Mouse (Mus musculus): ENCODE results near the gene Foxc1. TPM values are rescaled to one million over a fixed set of nuclear protein-coding genes. Genes with fewer than 3 reads are reported as not detected.

The Foxc1 gene
- polyA plus RNA-seq, 1 experiment = 6.3 TPM

DNA sequence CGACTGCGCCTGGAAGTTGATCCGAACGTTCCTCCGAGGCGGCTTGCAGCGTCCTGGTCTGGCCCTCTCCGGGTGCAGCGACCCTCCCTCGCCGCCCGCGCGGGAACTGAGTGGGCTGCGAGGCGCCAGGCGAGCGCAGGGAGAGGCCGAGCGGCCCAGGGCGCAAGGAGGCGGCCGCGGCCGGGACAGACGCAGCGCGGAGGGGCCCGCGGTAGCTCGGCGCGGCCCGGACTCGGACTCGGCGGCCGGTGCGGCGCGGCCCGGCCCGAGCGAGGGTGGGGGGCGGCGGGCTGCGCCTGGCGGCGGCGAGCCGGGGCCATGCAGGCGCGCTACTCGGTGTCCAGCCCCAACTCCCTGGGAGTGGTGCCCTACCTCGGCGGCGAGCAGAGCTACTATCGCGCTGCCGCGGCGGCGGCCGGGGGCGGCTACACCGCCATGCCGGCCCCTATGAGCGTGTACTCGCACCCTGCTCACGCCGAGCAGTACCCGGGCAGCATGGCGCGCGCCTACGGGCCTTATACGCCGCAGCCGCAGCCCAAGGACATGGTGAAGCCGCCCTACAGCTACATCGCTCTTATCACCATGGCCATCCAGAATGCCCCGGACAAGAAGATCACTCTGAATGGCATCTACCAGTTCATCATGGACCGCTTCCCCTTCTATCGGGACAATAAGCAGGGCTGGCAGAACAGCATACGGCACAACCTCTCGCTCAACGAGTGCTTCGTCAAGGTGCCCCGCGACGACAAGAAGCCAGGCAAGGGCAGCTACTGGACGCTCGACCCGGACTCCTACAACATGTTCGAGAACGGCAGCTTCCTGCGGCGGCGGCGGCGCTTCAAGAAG is 680 bp downstream of the Foxc1 start:
- peak; percentile 52 for DNase-seq (ENCODE audit: low read depth)
- no peak for TF ChIP-seq CTCF (IDR thresholded peaks at IDR 0.05; ENCODE audit: borderline replicate concordance, extremely low read depth, insufficient read depth, insufficient read length)
- no peak for TF ChIP-seq POLR2A (IDR thresholded peaks at IDR 0.05; ENCODE audit: borderline replicate concordance, extremely low read depth, insufficient read depth, insufficient read length, poor library complexity, severe bottlenecking)

DNA sequence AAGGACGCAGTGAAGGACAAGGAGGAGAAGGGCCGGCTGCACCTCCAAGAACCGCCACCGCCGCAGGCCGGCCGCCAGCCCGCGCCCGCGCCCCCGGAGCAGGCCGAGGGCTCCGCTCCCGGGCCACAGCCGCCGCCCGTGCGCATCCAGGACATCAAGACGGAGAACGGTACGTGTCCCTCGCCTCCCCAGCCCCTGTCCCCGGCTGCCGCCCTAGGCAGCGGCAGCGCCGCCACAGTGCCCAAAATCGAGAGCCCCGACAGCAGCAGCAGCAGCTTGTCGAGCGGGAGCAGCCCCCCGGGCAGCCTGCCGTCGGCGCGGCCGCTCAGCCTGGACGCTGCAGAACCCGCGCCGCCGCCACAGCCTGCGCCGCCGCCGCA is 1.3 kb downstream of the Foxc1 start:
- TF ChIP-seq CTCF (IDR thresholded peaks at IDR 0.05; ENCODE audit: borderline replicate concordance, extremely low read depth, insufficient read depth, insufficient read length) (no peak), POLR2A (IDR thresholded peaks at IDR 0.05; ENCODE audit: borderline replicate concordance, extremely low read depth, insufficient read depth, insufficient read length, poor library complexity, severe bottlenecking) (no peak)
- DNase-seq (ENCODE audit: low read depth) = no peak

DNA sequence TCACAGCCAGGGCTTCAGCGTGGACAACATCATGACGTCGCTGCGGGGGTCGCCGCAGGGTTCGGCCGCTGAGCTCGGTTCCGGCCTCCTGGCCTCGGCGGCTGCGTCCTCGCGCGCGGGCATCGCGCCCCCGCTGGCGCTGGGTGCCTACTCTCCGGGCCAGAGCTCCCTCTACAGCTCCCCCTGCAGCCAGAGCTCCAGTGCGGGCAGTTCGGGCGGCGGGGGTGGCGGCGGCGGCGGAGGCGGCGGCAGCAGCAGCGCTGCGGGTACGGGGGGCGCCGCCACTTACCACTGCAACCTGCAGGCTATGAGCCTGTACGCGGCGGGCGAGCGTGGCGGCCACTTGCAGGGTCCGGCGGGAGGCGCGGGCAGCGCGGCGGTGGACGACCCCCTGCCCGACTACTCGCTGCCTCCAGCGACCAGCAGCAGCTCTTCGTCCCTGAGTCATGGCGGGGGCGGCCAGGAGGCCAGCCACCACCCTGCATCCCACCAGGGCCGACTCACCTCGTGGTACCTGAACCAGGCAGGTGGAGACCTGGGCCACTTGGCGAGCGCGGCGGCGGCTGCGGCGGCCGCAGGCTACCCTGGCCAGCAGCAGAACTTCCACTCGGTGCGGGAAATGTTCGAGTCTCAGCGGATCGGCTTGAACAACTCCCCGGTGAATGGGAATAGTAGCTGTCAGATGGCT is 1.8 kb downstream of the Foxc1 start:
- DNase-seq (ENCODE audit: low read depth) = no peak
- no peak for TF ChIP-seq CTCF (IDR thresholded peaks at IDR 0.05; ENCODE audit: borderline replicate concordance, extremely low read depth, insufficient read depth, insufficient read length)
- no peak for TF ChIP-seq POLR2A (IDR thresholded peaks at IDR 0.05; ENCODE audit: borderline replicate concordance, extremely low read depth, insufficient read depth, insufficient read length, poor library complexity, severe bottlenecking)

DNA sequence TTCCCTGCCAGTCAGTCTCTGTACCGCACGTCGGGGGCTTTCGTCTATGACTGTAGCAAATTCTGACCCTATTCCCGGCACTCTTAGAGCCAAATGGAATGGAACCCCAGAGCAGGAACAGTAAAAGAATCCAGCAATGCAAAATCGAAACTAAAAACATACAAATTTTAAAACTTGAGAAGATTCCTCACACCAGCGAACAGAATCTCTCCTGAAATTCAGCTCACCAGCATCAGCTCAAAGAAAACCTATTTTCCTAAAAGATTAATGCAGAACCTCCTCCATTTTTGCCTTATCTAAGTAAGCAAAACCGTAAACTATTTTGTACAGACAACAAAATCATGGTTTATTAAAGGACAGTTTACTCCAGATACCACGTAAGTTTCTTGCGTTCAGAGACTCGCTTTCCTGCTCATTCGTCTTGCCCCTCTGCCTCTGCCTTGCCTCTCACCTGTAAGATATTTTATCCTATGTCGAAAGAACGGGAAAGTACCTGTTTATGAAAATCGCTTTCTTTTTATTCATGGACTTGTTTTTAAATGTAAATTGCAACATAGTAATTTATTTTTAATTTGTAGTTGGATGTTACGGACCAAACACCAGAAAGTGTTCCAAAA is 2.5 kb downstream of the Foxc1 start:
- peak; percentile 39 for DNase-seq (ENCODE audit: low read depth)
- TF ChIP-seq POLR2A (IDR thresholded peaks at IDR 0.05; ENCODE audit: borderline replicate concordance, extremely low read depth, insufficient read depth, insufficient read length, poor library complexity, severe bottlenecking) (no peak), CTCF (IDR thresholded peaks at IDR 0.05; ENCODE audit: borderline replicate concordance, extremely low read depth, insufficient read depth, insufficient read length) (no peak)

DNA sequence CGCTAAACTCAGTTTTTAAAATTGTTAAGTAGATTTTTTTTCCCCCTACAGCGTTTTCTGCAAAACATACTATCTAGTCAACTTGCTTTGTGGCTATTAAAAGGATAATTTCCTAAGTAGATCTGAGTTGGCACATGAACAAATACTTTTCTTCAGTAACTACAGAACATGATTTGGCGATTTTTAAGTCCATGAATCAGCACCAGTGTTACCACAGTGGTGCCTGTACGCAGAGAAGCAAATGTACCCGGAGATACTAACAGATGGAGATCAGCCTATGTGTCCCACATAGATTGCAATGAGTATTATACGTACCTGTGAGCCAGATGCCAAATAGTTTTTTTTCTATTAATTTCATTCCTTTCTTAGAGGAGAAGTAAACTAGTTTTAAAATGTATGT is 3.3 kb downstream of the Foxc1 start:
- TF ChIP-seq CTCF (IDR thresholded peaks at IDR 0.05; ENCODE audit: borderline replicate concordance, extremely low read depth, insufficient read depth, insufficient read length) = no peak
- no peak for TF ChIP-seq POLR2A (IDR thresholded peaks at IDR 0.05; ENCODE audit: borderline replicate concordance, extremely low read depth, insufficient read depth, insufficient read length, poor library complexity, severe bottlenecking)
- peak; percentile 58 for DNase-seq (ENCODE audit: low read depth)

DNA sequence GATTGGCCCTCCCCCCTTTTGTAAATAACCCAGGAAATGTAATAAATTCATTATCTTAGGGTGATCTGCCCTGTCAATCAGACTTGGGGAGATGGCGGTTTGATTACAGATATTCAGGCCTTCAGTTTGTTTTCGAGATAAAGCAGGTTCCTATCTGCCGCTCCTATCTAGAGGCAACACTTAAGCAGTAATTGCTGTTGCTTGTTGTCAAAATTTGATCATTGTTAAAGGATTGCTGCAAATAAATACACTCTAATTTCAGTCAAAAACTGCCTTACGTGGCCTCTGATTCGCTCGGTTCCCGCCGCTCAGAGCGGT is 3.9 kb downstream of the Foxc1 start:
- peak; percentile 62 for DNase-seq (ENCODE audit: low read depth)

DNA sequence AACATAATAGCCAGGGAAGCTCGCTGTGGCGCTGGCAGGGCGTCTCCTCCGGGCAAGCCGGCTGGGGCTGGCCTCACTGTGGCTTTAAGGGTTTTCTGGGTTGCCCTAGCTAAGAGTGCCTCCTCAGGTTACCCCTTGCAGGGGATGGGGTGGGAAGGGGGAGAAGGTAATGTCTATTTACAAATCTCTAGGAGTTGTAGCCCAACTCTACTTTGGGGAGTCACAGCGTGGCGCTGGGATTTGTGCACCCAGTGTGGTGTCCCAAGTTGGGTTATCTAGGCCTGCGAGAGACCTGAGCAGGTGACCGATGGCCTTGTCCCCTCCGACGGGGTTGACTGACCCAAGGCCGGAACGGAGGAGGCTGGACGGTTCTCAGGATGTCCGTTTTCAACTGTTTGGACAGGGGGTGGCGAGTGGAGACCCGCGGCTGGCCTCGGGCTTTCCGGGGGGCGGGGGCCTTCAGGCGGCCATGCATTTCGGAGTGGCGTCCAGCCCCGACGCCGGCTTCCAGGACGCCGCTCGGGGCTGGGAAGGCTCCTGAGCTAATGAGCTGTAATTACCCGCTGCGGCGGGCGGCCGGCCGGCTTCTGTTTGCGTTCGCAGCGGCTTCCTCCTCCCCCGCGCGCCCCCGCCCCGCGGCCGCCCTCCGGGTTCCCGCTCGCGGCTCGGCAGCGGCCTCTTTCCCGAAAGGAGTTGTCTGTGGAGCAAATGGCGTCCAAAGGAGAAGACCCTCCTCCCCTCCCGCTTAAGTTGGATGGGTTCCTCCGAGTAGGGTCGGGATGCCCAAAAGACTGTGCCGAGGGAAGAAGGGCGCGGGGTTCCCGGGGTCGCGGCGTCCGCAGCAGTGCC is 4.5 kb downstream of the Foxc1 start:
- TF ChIP-seq CTCF (IDR thresholded peaks at IDR 0.05; ENCODE audit: borderline replicate concordance, extremely low read depth, insufficient read depth, insufficient read length) = no peak
- peak; percentile 35 for DNase-seq (ENCODE audit: low read depth)

More for the DNA sequence above, 3.9 kb downstream of the Foxc1 start:
- TF ChIP-seq POLR2A (IDR thresholded peaks at IDR 0.05; ENCODE audit: borderline replicate concordance, extremely low read depth, insufficient read depth, insufficient read length, poor library complexity, severe bottlenecking) (no peak), CTCF (IDR thresholded peaks at IDR 0.05; ENCODE audit: borderline replicate concordance, extremely low read depth, insufficient read depth, insufficient read length) (no peak)

DNA sequence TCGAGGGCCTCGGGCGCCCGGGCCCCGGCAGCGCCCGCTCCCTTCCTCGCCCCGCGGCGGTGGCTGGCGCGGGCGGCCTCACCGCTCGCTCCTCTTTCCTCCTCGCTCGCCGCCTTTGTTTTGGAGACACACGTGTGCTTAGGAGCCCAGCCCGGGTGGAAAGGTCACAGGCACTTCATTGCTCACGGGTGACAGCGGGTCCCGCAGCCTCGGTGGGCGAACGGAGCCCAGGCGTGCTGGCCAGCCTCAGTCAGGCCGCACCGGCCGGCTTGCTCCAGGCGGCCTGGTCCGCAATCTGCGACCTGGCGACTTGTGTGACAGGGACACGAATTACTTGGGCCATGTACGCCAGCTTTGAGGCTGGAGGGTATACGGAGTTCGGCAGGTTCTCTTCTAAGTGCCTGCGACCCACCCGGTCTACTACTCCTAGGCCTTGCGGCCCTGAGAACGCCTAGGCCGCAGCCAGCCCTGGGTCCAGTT is 5.1 kb downstream of the Foxc1 start:
- peak; percentile 20 for DNase-seq (ENCODE audit: low read depth)
- TF ChIP-seq CTCF (IDR thresholded peaks at IDR 0.05; ENCODE audit: borderline replicate concordance, extremely low read depth, insufficient read depth, insufficient read length) (no peak), POLR2A (IDR thresholded peaks at IDR 0.05; ENCODE audit: borderline replicate concordance, extremely low read depth, insufficient read depth, insufficient read length, poor library complexity, severe bottlenecking) (no peak)

DNA sequence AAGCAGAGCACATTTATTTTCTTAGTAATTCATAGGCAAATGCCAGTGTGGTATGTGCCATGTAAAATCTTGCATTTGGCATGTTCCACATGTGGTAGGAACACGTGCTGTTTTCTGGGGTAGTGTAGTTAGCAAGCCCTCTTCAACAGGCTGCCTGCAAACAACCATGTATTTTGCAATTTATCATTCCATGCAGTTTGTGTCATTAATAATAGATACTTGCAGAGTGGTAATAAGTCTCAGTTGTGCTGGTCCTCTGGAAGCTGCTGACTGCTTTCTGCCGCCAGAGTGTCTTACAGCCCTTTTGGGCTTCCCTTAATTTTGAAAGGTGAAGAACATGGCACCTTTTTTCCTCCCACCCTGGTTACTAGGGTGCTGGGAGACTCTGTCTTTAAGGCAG is 6.3 kb downstream of the Foxc1 start:
- no peak for DNase-seq (ENCODE audit: low read depth)
- TF ChIP-seq POLR2A (IDR thresholded peaks at IDR 0.05; ENCODE audit: borderline replicate concordance, extremely low read depth, insufficient read depth, insufficient read length, poor library complexity, severe bottlenecking) = no peak
- TF ChIP-seq CTCF (IDR thresholded peaks at IDR 0.05; ENCODE audit: borderline replicate concordance, extremely low read depth, insufficient read depth, insufficient read length) = no peak

DNA sequence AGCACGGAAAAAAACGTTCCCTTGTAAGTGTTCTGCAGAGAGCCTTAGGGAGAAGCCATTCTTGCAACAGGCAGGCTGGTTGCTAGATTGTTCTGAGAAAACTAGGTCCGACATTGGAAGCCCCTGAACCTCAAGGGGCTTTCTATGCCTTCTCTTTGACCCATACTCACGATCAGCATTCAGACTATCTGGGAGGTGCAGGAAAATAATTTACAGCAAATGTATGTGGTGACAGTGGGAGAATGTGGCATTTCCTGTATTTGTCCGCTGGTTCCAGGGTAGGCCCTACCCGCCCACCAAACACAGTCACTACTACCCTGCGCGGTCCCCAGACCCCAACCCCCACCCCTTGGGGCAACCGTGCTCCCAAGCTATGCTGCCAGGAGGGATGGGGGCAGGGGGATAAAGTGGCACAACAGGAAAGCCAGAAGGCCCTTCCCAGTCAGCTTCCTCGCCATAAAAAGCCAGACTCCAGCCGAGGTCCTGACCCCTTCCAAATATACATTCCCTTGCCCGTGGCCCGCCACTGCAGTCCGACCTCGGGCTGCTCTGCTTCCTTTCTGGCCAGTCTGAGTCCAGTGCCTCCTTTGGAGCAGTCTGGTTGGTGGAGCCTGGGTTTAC is 9.1 kb downstream of the Foxc1 start:
- no peak for DNase-seq (ENCODE audit: low read depth)
- TF ChIP-seq CTCF (IDR thresholded peaks at IDR 0.05; ENCODE audit: borderline replicate concordance, extremely low read depth, insufficient read depth, insufficient read length) = no peak
- TF ChIP-seq POLR2A (IDR thresholded peaks at IDR 0.05; ENCODE audit: borderline replicate concordance, extremely low read depth, insufficient read depth, insufficient read length, poor library complexity, severe bottlenecking) = no peak

Data from brain, embryonic 14.5 days (tissue).